Comparison of ENCODE assay signal across 9 mouse cellular contexts in genomic region chr9:70111869-70112286, GRCm38 (mm10). TPM values are rescaled to one million over a fixed set of nuclear protein-coding genes. Genes with fewer than 3 reads are reported as not detected.
DNase-seq lines count a peak whose midpoint lies in the region; ATAC-seq and TF ChIP-seq lines count a peak whose summit lies in the region.
"Had no signal": no experiment of that assay in that cellular context is flagged by ENCODE, and none has a peak within 500 bp of the region (broad histone marks: within the 10 kb centered on the region; RNA-seq: fewer than 3 reads in every experiment).

No protein-coding gene starts in this region.

- intact Hi-C loops in heart, postnatal 10 days (cut with DNase I): no loop called here
- intact Hi-C loops in gastrocnemius, postnatal 36 days (cut with DNase I): no loop called here

- H3K4me1 ChIP-seq in heart, embryonic 10.5 days: peaks cover 7% of the 10 kb centered on the region; the same call in 1 of the 2 replicates
- H3K4me1 ChIP-seq in E14TG2a.4 (replicated peaks; ENCODE audit: low read depth, low read length): peaks cover 27% of the 10 kb centered on the region
- peaks cover 7% of the 10 kb centered on the region; the same call in 1 of the 2 replicates for H3K4me1 ChIP-seq in forebrain, postnatal 0 days (ENCODE audit: insufficient read depth)
- H3K4me1 ChIP-seq in liver, embryonic 13.5 days (replicated peaks): no peaks in the 10 kb centered on the region

- ATAC-seq in forebrain, postnatal 0 days: peak; percentile 61
- no peak for ATAC-seq in liver, embryonic 13.5 days (ENCODE audit: low read depth)

- H3K9me3 ChIP-seq in heart, embryonic 10.5 days: no peaks in the 10 kb centered on the region
- H3K9me3 ChIP-seq in E14TG2a.4 (ENCODE audit: low read length): no peaks in the 10 kb centered on the region
- H3K9me3 ChIP-seq in forebrain, postnatal 0 days (ENCODE audit: low read length): no peaks in the 10 kb centered on the region
- H3K9me3 ChIP-seq in liver, embryonic 13.5 days (replicated peaks): no peaks in the 10 kb centered on the region

- 0 out of 2 replicates have a peak, but pooled peaks cover 7% of the 10 kb centered on the region for H3K27me3 ChIP-seq in heart, embryonic 10.5 days (ENCODE audit: insufficient read depth, poor library complexity, severe bottlenecking)
- no peaks in the 10 kb centered on the region for H3K27me3 ChIP-seq in E14TG2a.4 (ENCODE audit: insufficient read depth, low read length)
- no peaks in the 10 kb centered on the region for H3K27me3 ChIP-seq in forebrain, postnatal 0 days (ENCODE audit: insufficient read depth, low read length)
- H3K27me3 ChIP-seq in liver, embryonic 13.5 days: peaks cover 10% of the 10 kb centered on the region; the same call in 1 of the 2 replicates

- 5% methylated on average over 10 of the region's 10 CpGs for WGBS in heart, embryonic 10.5 days
- WGBS in forebrain, postnatal 0 days: 2% methylated on average over 10 of the region's 10 CpGs
- 9% methylated on average over 10 of the region's 10 CpGs for WGBS in liver, embryonic 13.5 days (ENCODE audit: insufficient replicate concordance)

- peak overlapping the region; percentile 22; the same call in 1 of the 2 replicates for H3K27ac ChIP-seq in heart, embryonic 10.5 days
- H3K27ac ChIP-seq in forebrain, postnatal 0 days (ENCODE audit: low read depth, low read length): no peak overlapping the region
- no peak overlapping the region for H3K27ac ChIP-seq in liver, embryonic 13.5 days

- H3K9ac ChIP-seq in forebrain, postnatal 0 days: peak overlapping the region; percentile 28; the same call in 1 of the 2 replicates
- no peak overlapping the region for H3K9ac ChIP-seq in liver, embryonic 13.5 days

- TF ChIP-seq CTCF in E14TG2a.4 (conservative IDR thresholded peaks at IDR 0.05; ENCODE audit: low read length): no peak
- no peak for TF ChIP-seq CTCF in forebrain, postnatal 0 days (IDR thresholded peaks at IDR 0.05; ENCODE audit: low read depth)

- H3K4me3 ChIP-seq in heart, embryonic 10.5 days: peak overlapping the region; percentile 50
- H3K4me3 ChIP-seq in E14TG2a.4 (replicated peaks; ENCODE audit: low read length): peak overlapping the region; percentile 51
- H3K4me3 ChIP-seq in forebrain, postnatal 0 days (ENCODE audit: low read depth, low read length): no peak overlapping the region; the same call in 1 of the 2 replicates
- H3K4me3 ChIP-seq in liver, embryonic 13.5 days (replicated peaks): no peak overlapping the region

- DNase-seq in heart, embryonic 10.5 days (ENCODE audit: low spot score): no peak
- no peak for DNase-seq in heart, postnatal 10 days
- DNase-seq in forebrain, postnatal 0 days: peak; percentile 25
- DNase-seq in liver, embryonic 13.5 days: no peak
- DNase-seq in urinary bladder, postnatal 14 days (ENCODE audit: low spot score): no peak
- DNase-seq in urinary bladder, postnatal 25 days (ENCODE audit: low spot score): no peak
- no peak for DNase-seq in gastrocnemius, postnatal 36 days
- DNase-seq: cerebellum, adult 11 months had no signal

- H3K36me3 ChIP-seq in heart, embryonic 10.5 days: no peaks in the 10 kb centered on the region
- no peaks in the 10 kb centered on the region for H3K36me3 ChIP-seq in E14TG2a.4 (ENCODE audit: insufficient read depth, low read length)
- H3K36me3 ChIP-seq in forebrain, postnatal 0 days (ENCODE audit: insufficient read depth): no peaks in the 10 kb centered on the region
- no peaks in the 10 kb centered on the region for H3K36me3 ChIP-seq in liver, embryonic 13.5 days

- peak overlapping the region; percentile 39 for H3K4me2 ChIP-seq in forebrain, postnatal 0 days (ENCODE audit: low read depth)
- peak overlapping the region; percentile 12; the same call in 1 of the 2 replicates for H3K4me2 ChIP-seq in liver, embryonic 13.5 days

RNA-seq across cellular contexts. Expression of gene Fam81a, which starts 30.5 kb away (rescaled TPM):
- polyA plus RNA-seq in heart, embryonic 10.5 days (2016; fragmentation: Nextera tagmentation; extraction: Ambion mirVana): 8.4 and 18.1 TPM in 2 replicates
- total RNA-seq in heart, postnatal 10 days (2021): 10 to 100 TPM; 20.2 to 20.8 TPM
- 25.6 and 33.5 TPM in 2 replicates for total RNA-seq in forebrain, postnatal 0 days (2014; rRNA removed)
- 16.4 and 29.4 TPM in 2 replicates for polyA plus RNA-seq in forebrain, postnatal 0 days (2015; fragmentation: Nextera tagmentation; extraction: Ambion mirVana)
- polyA plus RNA-seq in liver, embryonic 13.5 days (2015; fragmentation: Nextera tagmentation; extraction: Ambion mirVana): 0.75 and 1.1 TPM in 2 replicates
- total RNA-seq in gastrocnemius, postnatal 36 days (2021): 1 to 10 TPM in 1 of 2 experiments, under 1 TPM in 1; 0.62 to 1.6 TPM

Comparison
In these comparisons a context has a peak if more than half of its experiments do, and no peak if none do; other contexts are left out.
1. H3K4me3 ChIP-seq: peak in heart, embryonic 10.5 days (single experiment) and E14TG2a.4 (single experiment); none in forebrain, postnatal 0 days (single experiment) and liver, embryonic 13.5 days (single experiment).
2. RNA of gene Fam81a, which starts 30.5 kb away (total RNA-seq): 25.6 to 33.5 TPM in forebrain, postnatal 0 days and 20.2 to 20.8 TPM in heart, postnatal 10 days; 0.62 to 1.6 TPM in gastrocnemius, postnatal 36 days; every median in the first group is over 4 times any median in the second.